Mouse (Mus musculus) ES-Bruce4 (cell line): Measurements from ENCODE around the gene Cd52.

Experiments used
- CTCF ChIP-seq: IDR thresholded peaks from one replicate; pipeline ENCODE4 v1.8.1; 2011; ENCODE audit warnings: low read depth, low read length
- POLR2A ChIP-seq: IDR thresholded peaks from one replicate; pipeline ENCODE4 v1.8.1; 2011; ENCODE audit warnings: low read length; ENCODE audit not compliant: insufficient read depth

GRCm38 (mm10) chr4:134060135-134060865, 34.6 kb downstream of the Cd52 start, which contains the start of gene Crybg2:
- TF ChIP-seq POLR2A (no peak), CTCF (no peak)
